Mouse (Mus musculus) lung, embryonic 16.5 days (tissue): Measurements from ENCODE around the gene Rap1gds1. TPM values are rescaled to one million over a fixed set of nuclear protein-coding genes. Genes with fewer than 3 reads are reported as not detected.
A peak's percentile ranks its signal among the peaks of the same experiment; 100 is the strongest.

Experiments used
- ATAC-seq: fragments of 200-750 bp; cut with Nextera tagmentation; 2 replicates; pipeline ENCODE4 v1.8.0; 2017; ENCODE audit warnings: low read depth, mild to moderate bottlenecking, moderate library complexity
- H3K27ac ChIP-seq: fragments of 300-500 bp; sonication (generic); 2 replicates; pipeline ENCODE4 v1.5.1; 2014; ENCODE audit warnings: mild to moderate bottlenecking, control low read depth, low read length
- H3K27me3 ChIP-seq: fragments of 300-500 bp; sonication (generic); 2 replicates; pipeline ENCODE4 v1.6.1; 2014; ENCODE audit warnings: low read depth, low read length, mixed read lengths; ENCODE audit not compliant: control insufficient read depth, insufficient read depth
- H3K36me3 ChIP-seq: fragments of 300-500 bp; sonication (generic); 2 replicates; pipeline ENCODE4 v1.6.1; 2014; ENCODE audit warnings: low read length; ENCODE audit not compliant: control insufficient read depth, insufficient read depth
- H3K4me1 ChIP-seq: fragments of 300-500 bp; sonication (generic); replicated peaks from 2 replicates; pipeline ENCODE4 v1.6.1; 2014; ENCODE audit warnings: low read length, mixed read lengths; ENCODE audit not compliant: control insufficient read depth, insufficient read depth
- H3K4me2 ChIP-seq: fragments of 300-500 bp; sonication (generic); 2 replicates; pipeline ENCODE4 v1.6.1; 2014; ENCODE audit warnings: low read depth, low read length, control low read depth
- H3K4me3 ChIP-seq: fragments of 300-500 bp; sonication (generic); 2 replicates; pipeline ENCODE4 v1.5.1; 2014; ENCODE audit warnings: mild to moderate bottlenecking, low read length, control low read depth
- H3K9ac ChIP-seq: fragments of 300-500 bp; sonication (generic); 2 replicates; pipeline ENCODE4 v1.6.1; 2014; ENCODE audit warnings: low read length, control low read depth
- H3K9me3 ChIP-seq: fragments of 300-500 bp; sonication (generic); 2 replicates; pipeline ENCODE4 v1.6.1; 2016; ENCODE audit warnings: low read length; ENCODE audit not compliant: control insufficient read depth
- WGBS: fragments of 180-500 bp; shearing (Covaris S2); extraction: QIAGEN DNeasy Blood & Tissue Kit; methylation state at CpG from one replicate; pipeline ENCODE4 v1.1.7; 2014; 5-methylcytosine and 5-hydroxymethylcytosine counted together
- polyA plus RNA-seq: library from polyadenylated mRNA; unstranded; fragments of >200 nt; fragmentation: Nextera tagmentation; extraction: Ambion mirVana; gene quantifications from 2 replicates; pipeline ENCODE4 v1.2.1, GENCODE M21; 2015

Rap1gds1 gene
- polyA plus RNA-seq: 57.9 and 60.7 TPM in 2 replicates

DNA sequence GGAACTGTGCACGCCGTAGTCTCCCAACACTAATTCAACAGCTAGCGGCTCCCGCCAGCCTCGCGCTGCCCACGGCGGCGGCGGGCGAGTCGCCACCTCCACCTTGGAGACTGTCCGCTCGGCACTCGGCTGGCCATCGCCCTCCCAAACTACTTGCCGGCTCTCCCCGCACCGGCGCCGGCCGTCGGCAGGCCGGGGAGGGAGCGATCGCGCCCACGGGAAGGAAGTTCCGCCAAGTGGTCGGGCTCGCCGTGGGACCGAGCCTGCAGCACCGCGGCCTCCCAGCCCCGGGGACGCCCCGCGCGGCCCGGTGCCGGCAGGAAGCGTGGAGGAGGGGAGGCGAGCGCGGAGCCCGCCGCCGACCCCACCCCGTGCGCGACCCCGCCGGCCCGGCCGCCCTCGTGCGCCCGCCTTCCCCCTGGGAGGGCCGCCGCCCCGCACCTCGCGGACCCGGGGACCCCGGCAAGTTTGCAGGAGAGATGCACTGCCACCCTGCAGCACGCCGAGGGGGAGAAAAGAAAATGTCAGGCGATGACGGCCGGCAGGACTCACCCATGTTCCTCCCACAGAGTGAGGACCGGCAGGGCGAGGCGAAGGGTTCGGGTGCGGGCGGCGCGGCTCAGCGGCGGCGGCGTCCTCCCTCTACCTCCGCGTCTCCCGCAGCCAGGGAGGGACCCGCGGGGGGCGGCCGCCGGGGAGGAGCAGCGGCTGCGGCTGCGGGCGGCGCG, at the start of gene Rap1gds1:
TSS of gene Rap1gds1 (minus strand) at position 718 of the 728 bp plus-strand sequence.
- Histone ChIP-seq H3K36me3 (no peaks in the 10 kb centered on the region), H3K9ac (peak within 1 kb of the TSS; percentile 95), H3K27me3 (no peaks in the 10 kb centered on the region), H3K27ac (peak within 1 kb of the TSS; percentile 99), H3K4me3 (peak within 1 kb of the TSS; percentile 94), H3K9me3 (peaks cover 2% of the 10 kb centered on the region; the same call in 1 of the 2 replicates), H3K4me1 (peaks cover 10% of the 10 kb centered on the region), H3K4me2 (peak within 1 kb of the TSS; percentile 95)
- 0% methylated on average over 45 of the region's 97 CpGs for WGBS
- ATAC-seq: peak; percentile 70

GRCm38 (mm10) chr3:139118446-139118845, 43.4 kb upstream of the Rap1gds1 start:
- no peak overlapping the region for H3K27ac ChIP-seq
- H3K27me3 ChIP-seq: no peaks in the 10 kb centered on the region
- no peak overlapping the region for H3K9ac ChIP-seq
- no peaks in the 10 kb centered on the region for H3K36me3 ChIP-seq
- no peak for ATAC-seq
- H3K4me2 ChIP-seq: no peak overlapping the region
- no peak overlapping the region for H3K4me3 ChIP-seq
- H3K9me3 ChIP-seq: no peaks in the 10 kb centered on the region
- no peaks in the 10 kb centered on the region for H3K4me1 ChIP-seq

DNA sequence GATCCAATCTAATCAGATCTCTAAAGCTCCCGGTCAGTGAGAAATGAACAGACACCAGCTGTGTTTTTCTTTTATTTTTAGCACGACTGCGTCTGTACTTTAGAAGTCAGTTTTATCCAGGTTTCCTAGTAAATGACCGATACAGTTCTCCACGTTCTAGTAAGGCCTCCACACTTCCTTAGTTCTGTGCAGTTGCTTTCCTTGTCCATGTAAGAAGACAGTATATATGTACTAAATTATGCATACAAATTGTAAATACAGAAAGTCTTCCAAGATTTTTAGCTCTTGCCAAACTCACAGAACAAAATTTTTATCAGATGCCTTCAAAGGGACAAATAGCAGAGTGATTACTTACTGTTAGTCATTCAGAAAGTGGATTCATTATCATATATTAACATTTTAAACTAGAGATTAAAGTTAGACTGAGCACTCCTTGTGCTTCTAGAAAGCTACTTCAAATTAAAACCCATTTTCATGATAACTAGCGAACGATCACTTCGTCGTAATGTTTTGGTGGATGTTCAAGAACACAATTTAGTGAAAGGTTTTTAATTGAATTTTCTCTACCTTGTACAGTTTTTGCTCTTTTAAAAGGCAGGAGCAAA, 41.8 kb upstream of the Rap1gds1 start:
- Histone ChIP-seq H3K27me3 (no peaks in the 10 kb centered on the region), H3K36me3 (no peaks in the 10 kb centered on the region), H3K9me3 (no peaks in the 10 kb centered on the region), H3K27ac (no peak overlapping the region), H3K4me3 (no peak overlapping the region), H3K4me2 (no peak overlapping the region), H3K9ac (no peak overlapping the region), H3K4me1 (no peaks in the 10 kb centered on the region)
- WGBS: 71% methylated on average over 9 of the region's 9 CpGs
- no peak for ATAC-seq

DNA sequence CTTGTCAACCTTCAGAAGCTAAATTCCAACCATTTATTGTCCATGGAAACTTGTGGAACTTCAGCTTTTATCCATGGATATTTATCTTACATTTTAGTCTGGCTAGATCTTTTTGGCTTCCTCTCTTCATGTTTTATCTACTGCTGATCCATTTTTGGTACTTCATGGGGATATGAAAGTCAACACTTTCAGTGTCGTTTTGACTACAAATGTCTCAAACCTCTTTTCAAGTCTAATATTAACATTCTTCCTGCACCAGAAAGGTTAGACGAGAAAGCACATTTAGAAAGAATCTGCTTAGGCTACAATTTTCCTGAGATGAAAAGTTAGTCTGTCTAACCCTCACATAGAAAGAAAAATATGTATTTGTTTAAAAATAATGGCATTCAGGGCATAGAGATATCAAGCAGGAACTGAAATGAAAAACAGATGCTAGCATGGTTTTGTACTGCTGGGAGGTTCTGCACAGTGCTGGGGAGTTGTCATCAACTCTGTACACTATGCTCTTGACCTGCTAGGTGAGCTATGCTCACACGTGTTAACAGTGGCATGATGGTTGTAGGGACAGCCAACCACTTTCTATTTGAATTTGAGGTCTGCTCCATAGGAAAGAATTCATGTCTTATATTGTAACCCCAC, 37.5 kb upstream of the Rap1gds1 start:
- H3K27me3 ChIP-seq: no peaks in the 10 kb centered on the region
- no peak overlapping the region for H3K9ac ChIP-seq
- H3K9me3 ChIP-seq: no peaks in the 10 kb centered on the region
- H3K4me2 ChIP-seq: no peak overlapping the region
- ATAC-seq: no peak
- H3K4me1 ChIP-seq: no peaks in the 10 kb centered on the region
- H3K27ac ChIP-seq: no peak overlapping the region
- H3K36me3 ChIP-seq: no peaks in the 10 kb centered on the region
- 57% methylated on average over 3 of the region's 3 CpGs for WGBS
- H3K4me3 ChIP-seq: no peak overlapping the region

DNA sequence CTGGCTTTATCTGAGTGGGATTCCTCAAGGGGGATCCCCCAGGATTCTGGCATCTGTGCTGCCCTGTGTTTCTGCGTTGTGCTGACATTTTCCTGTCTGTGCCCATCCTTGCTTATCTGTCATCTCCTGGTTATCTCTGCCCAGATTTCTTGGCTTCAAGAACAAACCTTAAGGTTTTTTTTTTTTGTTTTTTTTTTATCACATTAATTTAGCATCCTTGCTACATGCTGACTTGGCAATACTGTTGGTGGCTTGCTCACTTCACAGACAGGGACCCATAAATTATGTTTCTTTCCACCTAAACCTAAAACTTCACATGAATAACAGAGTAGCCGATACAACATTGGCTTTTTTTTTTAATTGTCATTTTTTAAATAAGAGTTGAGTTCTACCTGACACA, 36.9 kb upstream of the Rap1gds1 start:
- H3K9ac ChIP-seq: no peak overlapping the region
- no peak overlapping the region for H3K27ac ChIP-seq
- no peaks in the 10 kb centered on the region for H3K4me1 ChIP-seq
- no peak overlapping the region for H3K4me3 ChIP-seq
- H3K36me3 ChIP-seq: no peaks in the 10 kb centered on the region
- no peaks in the 10 kb centered on the region for H3K9me3 ChIP-seq
- no peak for ATAC-seq
- WGBS: 69% methylated on average over 2 of the region's 2 CpGs
- H3K27me3 ChIP-seq: no peaks in the 10 kb centered on the region
- H3K4me2 ChIP-seq: no peak overlapping the region

GRCm38 (mm10) chr3:139108176-139108575, 33.2 kb upstream of the Rap1gds1 start:
- Histone ChIP-seq H3K27me3 (no peaks in the 10 kb centered on the region), H3K9me3 (no peaks in the 10 kb centered on the region), H3K27ac (no peak overlapping the region), H3K4me2 (no peak overlapping the region), H3K9ac (no peak overlapping the region), H3K4me3 (no peak overlapping the region), H3K4me1 (no peaks in the 10 kb centered on the region), H3K36me3 (no peaks in the 10 kb centered on the region)
- no peak for ATAC-seq
- 75% methylated on average over 5 of the region's 5 CpGs for WGBS

DNA sequence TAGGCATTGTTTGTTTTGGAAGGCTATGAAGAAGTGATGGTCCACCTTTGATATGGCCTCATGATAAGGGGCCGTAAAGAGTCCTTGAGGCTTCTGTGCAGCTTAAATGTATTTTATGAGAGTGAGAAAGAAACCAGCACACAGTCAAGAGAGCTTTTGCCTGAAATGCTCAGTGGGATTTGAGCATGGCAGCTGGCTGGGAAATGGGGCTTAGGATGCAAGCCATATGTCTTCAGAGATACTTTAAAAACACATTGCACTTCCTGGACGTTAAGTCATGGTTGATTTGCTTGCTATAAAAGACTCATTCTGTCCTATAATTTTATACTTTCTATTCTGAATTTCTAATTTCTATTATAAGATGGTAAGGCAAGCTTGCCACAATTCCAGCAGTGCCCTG, 28.9 kb upstream of the Rap1gds1 start:
- H3K4me1 ChIP-seq: no peaks in the 10 kb centered on the region
- no peak overlapping the region for H3K4me2 ChIP-seq
- H3K9ac ChIP-seq: no peak overlapping the region
- H3K36me3 ChIP-seq: no peaks in the 10 kb centered on the region
- no peaks in the 10 kb centered on the region for H3K27me3 ChIP-seq
- WGBS: 59% methylated on average over 2 of the region's 2 CpGs
- H3K9me3 ChIP-seq: no peaks in the 10 kb centered on the region
- no peak overlapping the region for H3K4me3 ChIP-seq
- H3K27ac ChIP-seq: no peak overlapping the region
- ATAC-seq: no peak

GRCm38 (mm10) chr3:139103346-139103745, 28.3 kb upstream of the Rap1gds1 start:
- H3K27me3 ChIP-seq: no peaks in the 10 kb centered on the region
- 57% methylated on average over 3 of the region's 3 CpGs for WGBS
- H3K9me3 ChIP-seq: no peaks in the 10 kb centered on the region
- H3K4me2 ChIP-seq: no peak overlapping the region
- no peak overlapping the region for H3K27ac ChIP-seq
- no peaks in the 10 kb centered on the region for H3K36me3 ChIP-seq
- no peak overlapping the region for H3K4me3 ChIP-seq
- no peak for ATAC-seq
- H3K4me1 ChIP-seq: no peaks in the 10 kb centered on the region
- no peak overlapping the region for H3K9ac ChIP-seq

DNA sequence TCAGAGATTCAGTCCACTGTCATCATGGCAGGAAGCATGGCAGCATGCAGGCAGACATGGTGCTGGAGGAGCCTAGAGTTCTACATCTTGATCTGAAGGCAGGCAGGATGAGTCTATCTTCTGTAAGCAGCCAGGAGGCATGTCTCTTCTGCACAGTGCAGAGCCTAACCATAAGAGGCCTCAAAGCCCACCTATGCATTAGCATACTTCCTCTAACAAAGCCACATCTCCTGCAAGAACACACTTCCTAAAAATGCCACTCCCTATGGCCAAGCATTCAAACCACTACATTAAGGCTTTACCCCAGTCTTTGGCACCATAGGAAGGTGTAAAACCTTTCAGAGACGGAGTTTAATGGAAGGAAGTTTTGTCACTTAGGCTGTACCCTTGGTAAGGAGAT, 26.9 kb upstream of the Rap1gds1 start:
- no peaks in the 10 kb centered on the region for H3K9me3 ChIP-seq
- no peaks in the 10 kb centered on the region for H3K27me3 ChIP-seq
- H3K27ac ChIP-seq: no peak overlapping the region
- no peaks in the 10 kb centered on the region for H3K36me3 ChIP-seq
- H3K4me1 ChIP-seq: no peaks in the 10 kb centered on the region
- 83% methylated on average over 1 of the region's 1 CpGs for WGBS
- no peak overlapping the region for H3K4me3 ChIP-seq
- ATAC-seq: no peak
- H3K9ac ChIP-seq: no peak overlapping the region
- H3K4me2 ChIP-seq: no peak overlapping the region
